ENCODE assay signal across 9 mouse cellular contexts in genomic region chr8:120737166-120737565, GRCm38 (mm10). TPM values are rescaled to one million over a fixed set of nuclear protein-coding genes. Genes with fewer than 3 reads are reported as not detected.
DNase-seq lines count a peak whose midpoint lies in the region; ATAC-seq and TF ChIP-seq lines count a peak whose summit lies in the region.
"Had no signal": no experiment of that assay in that cellular context is flagged by ENCODE, and none has a peak within 500 bp of the region (broad histone marks: within the 10 kb centered on the region; RNA-seq: fewer than 3 reads in every experiment).

No protein-coding gene starts in this region.

- H3K27ac ChIP-seq in heart, embryonic 10.5 days = no peak overlapping the region
- no peak overlapping the region for H3K27ac ChIP-seq in lung, embryonic 16.5 days (ENCODE audit: low read length)
- no peak overlapping the region for H3K27ac ChIP-seq in heart, postnatal 0 days (ENCODE audit: low read depth)

- no peak for DNase-seq in heart, embryonic 10.5 days (ENCODE audit: low spot score)
- no peak for DNase-seq in heart, postnatal 25 days (ENCODE audit: low spot score)
- no peak for DNase-seq in lung, postnatal 10 days
- no peak for DNase-seq in heart, postnatal 0 days (ENCODE audit: low spot score)
- DNase-seq in splenic B cell, adult 2 months (ENCODE audit: low read depth, low spot score) = peak; percentile 62
- no peak for DNase-seq in c-Kit-positive CD71-positive TER-119-positive erythroid progenitor cells, embryonic 14.5 days (ENCODE audit: low spot score)
- DNase-seq in gastrocnemius, adult 8-10 months (ENCODE audit: low spot score in 2 of 2) = no peak
- DNase-seq: forebrain, postnatal 0 days had no signal

- H3K9me3 ChIP-seq in heart, embryonic 10.5 days = no peaks in the 10 kb centered on the region
- no peaks in the 10 kb centered on the region for H3K9me3 ChIP-seq in lung, embryonic 16.5 days (ENCODE audit: control insufficient read depth, low read length)
- H3K9me3 ChIP-seq in heart, postnatal 0 days (replicated peaks; ENCODE audit: control insufficient read depth, low read length) = no peaks in the 10 kb centered on the region

- no peak for TF ChIP-seq EP300 in heart, postnatal 0 days (IDR thresholded peaks at IDR 0.05; ENCODE audit: low read depth)

- intact Hi-C loops in heart, postnatal 25 days (cut with DNase I) = loop anchor here (2.0 to 5.0 kb wide), 3 partner anchors 16 to 60 kb away; no protein-coding TSS in a partner anchor

- no peak for ATAC-seq in lung, embryonic 16.5 days (ENCODE audit: low read depth)
- no peak for ATAC-seq in heart, postnatal 0 days (ENCODE audit: insufficient read depth, low read depth)

- H3K27me3 ChIP-seq in heart, embryonic 10.5 days (ENCODE audit: insufficient read depth, poor library complexity, severe bottlenecking) = peaks cover 87% of the 10 kb centered on the region
- peaks cover 19% of the 10 kb centered on the region for H3K27me3 ChIP-seq in lung, embryonic 16.5 days (ENCODE audit: control insufficient read depth, insufficient read depth, low read depth, low read length)
- peaks cover 42% of the 10 kb centered on the region; the same call in 1 of the 2 replicates for H3K27me3 ChIP-seq in heart, postnatal 0 days (ENCODE audit: control insufficient read depth, insufficient read depth, low read length)
- H3K27me3 ChIP-seq in splenic B cell, adult 2 months (ENCODE audit: control insufficient read depth, insufficient read depth, low read length, poor library complexity, severe bottlenecking) = no peaks in the 10 kb centered on the region

- no peaks in the 10 kb centered on the region for H3K36me3 ChIP-seq in heart, embryonic 10.5 days
- no peaks in the 10 kb centered on the region for H3K36me3 ChIP-seq in lung, embryonic 16.5 days (ENCODE audit: control insufficient read depth, insufficient read depth, low read length)
- H3K36me3 ChIP-seq in heart, postnatal 0 days (replicated peaks; ENCODE audit: control insufficient read depth, insufficient read depth, low read length) = no peaks in the 10 kb centered on the region
- peaks cover 8% of the 10 kb centered on the region for H3K36me3 ChIP-seq in splenic B cell, adult 2 months (ENCODE audit: control insufficient read depth, insufficient read depth, low read length, poor library complexity, severe bottlenecking)

- TF ChIP-seq CTCF in heart, postnatal 0 days (IDR thresholded peaks at IDR 0.05; ENCODE audit: low read depth) = no peak

- WGBS in heart, embryonic 10.5 days = 61% methylated on average over 7 of the region's 7 CpGs
- 54% methylated on average over 7 of the region's 7 CpGs for WGBS in lung, embryonic 16.5 days
- 51% methylated on average over 7 of the region's 7 CpGs for WGBS in heart, postnatal 0 days

- H3K4me1 ChIP-seq in heart, embryonic 10.5 days = peaks cover 21% of the 10 kb centered on the region
- peaks cover 13% of the 10 kb centered on the region; the same call in 1 of the 2 replicates for H3K4me1 ChIP-seq in lung, embryonic 16.5 days (replicated peaks; ENCODE audit: control insufficient read depth, insufficient read depth, low read length)
- H3K4me1 ChIP-seq in heart, postnatal 0 days (ENCODE audit: control insufficient read depth, insufficient read depth) = no peaks in the 10 kb centered on the region

- peak overlapping the region; percentile 74 for H3K4me2 ChIP-seq in lung, embryonic 16.5 days (ENCODE audit: low read depth, low read length)
- peak overlapping the region; percentile 92 for H3K4me2 ChIP-seq in heart, postnatal 0 days (ENCODE audit: low read depth, low read length)

- H3K9ac ChIP-seq in lung, embryonic 16.5 days (ENCODE audit: low read length) = no peak overlapping the region
- no peak overlapping the region for H3K9ac ChIP-seq in heart, postnatal 0 days (replicated peaks; ENCODE audit: low read depth, low read length)

- H3K4me3 ChIP-seq in heart, embryonic 10.5 days = peak overlapping the region; percentile 63; the same call in 1 of the 2 replicates
- peak overlapping the region; percentile 46 for H3K4me3 ChIP-seq in lung, embryonic 16.5 days (ENCODE audit: low read length)
- peak overlapping the region; percentile 55 for H3K4me3 ChIP-seq in heart, postnatal 0 days (ENCODE audit: low read depth, low read length)

RNA-seq across cellular contexts. Expression of gene Irf8, which starts 1.0 kb away (rescaled TPM):
- polyA plus RNA-seq in heart, embryonic 10.5 days (2016; fragmentation: Nextera tagmentation; extraction: Ambion mirVana) = 2.1 and 4.5 TPM in 2 replicates
- 1 to 10 TPM; 3.2 to 4.5 TPM for total RNA-seq in heart, postnatal 25 days (2021)
- polyA plus RNA-seq in lung, embryonic 16.5 days (2015; fragmentation: Nextera tagmentation; extraction: Ambion mirVana) = 19.1 and 22.5 TPM in 2 replicates
- total RNA-seq in heart, postnatal 0 days (2014; rRNA removed; ENCODE audit: low replicate concordance) = 13.9 and 15.2 TPM in 2 replicates
- polyA plus RNA-seq in heart, postnatal 0 days (2015; fragmentation: Nextera tagmentation; extraction: Ambion mirVana) = 11.5 and 12.2 TPM in 2 replicates
- total RNA-seq in gastrocnemius, adult 8-10 months (2022) = 10 to 100 TPM in 2 of 4 experiments, 1 to 10 TPM in 2; 8.9 to 12.0 (median 10.7) TPM
